Mouse (Mus musculus): ENCODE data around the gene Nfam1. TPM values are rescaled to one million over a fixed set of nuclear protein-coding genes. Genes with fewer than 3 reads are reported as not detected.
A peak's percentile ranks its signal among the peaks of the same experiment; 100 is the strongest.

Gene Nfam1
- polyA plus RNA-seq, 1 experiment from 2014 or later, result 1.6 TPM

DNA sequence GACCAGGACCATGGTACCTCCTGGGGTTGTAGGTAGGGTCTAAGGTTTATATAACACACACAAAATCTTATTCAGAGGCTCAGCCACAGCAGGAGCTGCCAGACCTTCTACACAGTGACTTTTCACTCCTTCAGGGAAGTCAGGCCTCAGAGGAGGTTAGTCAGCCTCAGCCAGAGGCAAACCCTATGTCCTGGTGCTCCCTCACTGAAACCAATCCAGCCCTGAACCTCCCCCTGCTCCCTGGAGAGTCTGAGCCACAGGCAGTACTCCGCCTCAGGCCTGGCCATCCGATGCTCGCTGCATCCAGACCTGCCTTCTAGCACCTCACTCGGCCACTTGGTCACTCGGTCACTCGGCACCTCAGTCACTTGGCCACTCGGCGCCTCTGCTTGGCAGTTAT is 82.9 kb downstream of the Nfam1 start:
- no peaks in the 10 kb centered on the region for H3K27me3 ChIP-seq
- 73% methylated on average over 8 of the region's 8 CpGs for WGBS
- H3K9ac ChIP-seq (replicated peaks), result no peak overlapping the region

DNA sequence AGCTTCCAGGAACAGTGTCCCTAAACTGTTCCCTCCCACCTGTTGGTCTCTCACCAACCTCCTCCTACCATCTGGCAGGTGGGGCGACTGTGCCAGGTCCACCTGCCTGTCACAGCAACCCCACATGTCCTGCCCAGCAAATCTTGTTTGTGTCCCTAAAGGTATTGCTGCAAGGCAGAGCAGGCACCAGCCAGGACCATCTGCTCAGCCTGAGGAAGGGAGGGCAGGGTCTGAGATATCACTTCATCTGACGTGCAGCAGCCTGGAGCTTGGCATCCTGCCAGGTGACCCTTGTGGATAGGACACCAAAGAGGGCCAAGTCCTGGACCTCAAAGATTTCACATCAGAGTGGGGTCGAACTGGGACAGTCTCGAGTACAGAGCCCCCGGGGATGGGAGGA is 85.7 kb downstream of the Nfam1 start:
- H3K27me3 ChIP-seq, result no peaks in the 10 kb centered on the region
- H3K36me3 ChIP-seq, result no peaks in the 10 kb centered on the region
- H3K4me3 ChIP-seq, result no peak overlapping the region
- H3K4me1 ChIP-seq, result peaks cover 51% of the 10 kb centered on the region
- no peak overlapping the region for H3K27ac ChIP-seq (replicated peaks)
- H3K9ac ChIP-seq (replicated peaks), result no peak overlapping the region
- ATAC-seq (replicated peaks), result no peak
- H3K9me3 ChIP-seq, result no peaks in the 10 kb centered on the region
- 66% methylated on average over 5 of the region's 5 CpGs for WGBS
- no peak overlapping the region for H3K4me2 ChIP-seq (replicated peaks)

More for the DNA sequence above, 82.9 kb downstream of the Nfam1 start:
- Histone ChIP-seq H3K36me3 (no peaks in the 10 kb centered on the region), H3K27ac (replicated peaks) (no peak overlapping the region), H3K4me1 (peaks cover 67% of the 10 kb centered on the region), H3K9me3 (no peaks in the 10 kb centered on the region), H3K4me2 (replicated peaks) (no peak overlapping the region), H3K4me3 (no peak overlapping the region)
- ATAC-seq (replicated peaks), result no peak

DNA sequence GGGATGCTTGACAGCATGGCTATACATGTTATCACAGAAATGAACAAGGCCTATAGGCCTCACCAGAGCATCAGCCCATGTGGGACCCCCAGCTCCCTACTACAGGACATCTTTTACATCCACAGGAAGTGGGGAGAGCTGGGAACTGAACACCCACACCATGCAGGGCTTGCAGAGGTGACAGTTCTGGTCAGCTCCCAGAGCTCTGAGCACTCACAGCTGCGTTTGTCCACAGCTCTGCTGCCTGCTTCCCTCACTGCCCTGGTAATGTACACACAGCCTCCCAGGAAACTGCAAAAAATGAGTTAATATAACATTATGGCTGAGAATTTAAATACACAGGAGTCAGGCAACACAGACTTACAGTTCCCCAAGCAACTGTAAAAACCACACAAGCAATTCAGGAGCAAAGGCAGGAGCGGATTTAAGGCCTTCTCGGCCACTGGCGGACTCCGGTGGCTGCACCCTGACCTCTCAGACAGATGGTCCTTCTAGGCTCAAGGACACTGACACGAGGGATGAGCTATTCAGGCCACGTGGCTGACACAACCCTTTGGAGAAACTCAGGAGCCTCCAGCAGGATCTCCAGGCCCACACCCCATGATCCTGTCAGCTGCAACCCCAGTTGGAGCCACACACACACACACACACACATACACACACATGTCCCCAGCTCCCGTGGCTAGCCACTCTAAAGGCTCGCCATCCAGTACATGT is 88.5 kb downstream of the Nfam1 start:
- ATAC-seq (replicated peaks), result no peak
- no peak overlapping the region for H3K27ac ChIP-seq (replicated peaks)
- H3K9me3 ChIP-seq, result no peaks in the 10 kb centered on the region
- no peaks in the 10 kb centered on the region for H3K27me3 ChIP-seq
- no peaks in the 10 kb centered on the region for H3K36me3 ChIP-seq
- H3K4me3 ChIP-seq, result no peak overlapping the region
- peaks cover 60% of the 10 kb centered on the region for H3K4me1 ChIP-seq
- WGBS, result 81% methylated on average over 9 of the region's 9 CpGs
- H3K4me2 ChIP-seq (replicated peaks), result no peak overlapping the region
- H3K9ac ChIP-seq (replicated peaks), result no peak overlapping the region

Small RNA genes lying within 50 kb of the gene (microRNA-seq; reads per million reads assigned to microRNA genes)
- gene Mir3080, result 28.3 reads per million, percentile 36 among the genes with 10 or more reads in this experiment

Other genes with a start within 250 kb of the Nfam1 start
- not detected in 2 replicates for gene Cyp2d26, start 239.0 kb downstream of the Nfam1 start, polyA plus RNA-seq (2015; fragmentation: Nextera tagmentation; extraction: Ambion mirVana)
- 18.2 and 18.7 TPM in 2 replicates for gene Tcf20, start 45.4 kb downstream of the Nfam1 start, polyA plus RNA-seq (2015; fragmentation: Nextera tagmentation; extraction: Ambion mirVana)
- 31.3 and 35.9 TPM in 2 replicates for gene Serhl, start 56.2 kb upstream of the Nfam1 start, polyA plus RNA-seq (2015; fragmentation: Nextera tagmentation; extraction: Ambion mirVana)
- 72.4 and 72.9 TPM in 2 replicates for gene Rrp7a, start 89.5 kb upstream of the Nfam1 start, polyA plus RNA-seq (2015; fragmentation: Nextera tagmentation; extraction: Ambion mirVana)
- 157 and 159 TPM in 2 replicates for gene Poldip3, start 116.1 kb upstream of the Nfam1 start, polyA plus RNA-seq (2015; fragmentation: Nextera tagmentation; extraction: Ambion mirVana)
- gene Cyb5r3, start 139.3 kb upstream of the Nfam1 start, polyA plus RNA-seq (2015; fragmentation: Nextera tagmentation; extraction: Ambion mirVana), result 85.3 and 92.8 TPM in 2 replicates
- 1.5 and 1.7 TPM in 2 replicates for gene A4galt, start 218.5 kb upstream of the Nfam1 start, polyA plus RNA-seq (2015; fragmentation: Nextera tagmentation; extraction: Ambion mirVana)

Data from forebrain, embryonic 15.5 days (tissue).